Mouse (Mus musculus): ENCODE measurements around the gene Marf1.

GRCm38 (mm10) chr16:14151718-14152117 lies 11.4 kb downstream of the Marf1 start:
- TF ChIP-seq POLR2A (IDR thresholded peaks at IDR 0.05; ENCODE audit: control insufficient read depth, extremely low read depth, insufficient read depth, low read length, poor library complexity), result no peak
- TF ChIP-seq CTCF (IDR thresholded peaks at IDR 0.05; ENCODE audit: borderline replicate concordance, control insufficient read depth, extremely low read depth, insufficient read depth, low read length, poor library complexity), result no peak
